Comparison of ENCODE assay signal across 8 mouse cellular contexts in the genomic region with DNA sequence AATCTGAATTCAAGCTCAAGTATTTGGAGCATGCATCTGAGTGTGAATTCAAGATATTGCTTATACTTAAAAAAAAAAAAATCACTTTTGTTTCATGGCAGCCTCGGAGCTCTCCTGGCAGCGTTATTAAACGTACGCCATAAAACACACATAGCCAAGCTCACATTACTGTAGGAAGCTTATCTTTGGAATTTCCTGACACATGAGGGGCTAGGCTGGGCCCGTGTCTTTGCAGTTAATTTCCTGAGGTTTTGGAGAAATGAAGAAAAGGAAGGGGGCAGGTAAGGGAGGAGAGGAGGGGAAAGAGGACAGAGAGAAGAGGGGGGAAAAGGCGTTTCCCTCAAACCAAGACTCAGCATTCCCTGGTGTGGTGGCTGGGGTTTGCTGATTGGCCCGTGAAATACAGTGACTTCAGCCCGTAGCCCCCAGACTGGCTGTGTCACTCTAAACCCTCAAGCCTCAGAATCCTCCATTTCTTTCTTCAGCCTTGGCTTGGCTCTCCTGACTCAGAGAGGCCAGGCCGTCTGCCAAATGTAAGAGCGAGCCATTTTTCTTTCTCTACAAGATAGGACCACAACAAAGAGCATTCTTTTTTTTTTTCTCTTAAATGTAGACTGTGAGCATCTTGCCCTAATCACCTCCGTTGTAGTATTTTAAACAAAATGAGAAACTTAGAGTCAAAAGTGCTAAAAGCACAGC. TPM values are rescaled to one million over a fixed set of nuclear protein-coding genes. Genes with fewer than 3 reads are reported as not detected.
DNase-seq lines count a peak whose midpoint lies in the region; ATAC-seq and TF ChIP-seq lines count a peak whose summit lies in the region.
"Had no signal": no experiment of that assay in that cellular context is flagged by ENCODE, and none has a peak within 500 bp of the region (broad histone marks: within the 10 kb centered on the region; RNA-seq: fewer than 3 reads in every experiment).

No protein-coding gene starts in this region.

- 43% methylated on average over 11 of the region's 11 CpGs for WGBS in liver, embryonic 11.5 days
- 41% methylated on average over 11 of the region's 11 CpGs for WGBS in liver, embryonic 12.5 days (ENCODE audit: insufficient replicate concordance)
- 40% methylated on average over 11 of the region's 11 CpGs for WGBS in forebrain, postnatal 0 days
- WGBS in kidney, postnatal 0 days: 24% methylated on average over 11 of the region's 11 CpGs
- 25% methylated on average over 11 of the region's 11 CpGs for WGBS in stomach, embryonic 14.5 days

- no peak overlapping the region for H3K9ac ChIP-seq in liver, embryonic 11.5 days (ENCODE audit: low read depth, low read length)
- H3K9ac ChIP-seq in liver, embryonic 12.5 days: no peak overlapping the region
- no peak overlapping the region for H3K9ac ChIP-seq in forebrain, postnatal 0 days
- H3K9ac ChIP-seq in kidney, postnatal 0 days (ENCODE audit: low read depth, low read length): no peak overlapping the region
- no peak overlapping the region for H3K9ac ChIP-seq in stomach, embryonic 14.5 days (replicated peaks; ENCODE audit: low read depth, low read length)

- peak overlapping the region; percentile 1; the same call in 1 of the 2 replicates for H3K4me2 ChIP-seq in liver, embryonic 11.5 days
- H3K4me2 ChIP-seq in liver, embryonic 12.5 days: no peak overlapping the region
- H3K4me2 ChIP-seq in forebrain, postnatal 0 days (ENCODE audit: low read depth): peak overlapping the region; percentile 15
- peak overlapping the region; percentile 29; the same call in 1 of the 2 replicates for H3K4me2 ChIP-seq in kidney, postnatal 0 days (ENCODE audit: low read length)
- 0 out of 2 replicates have a peak overlapping the region, but pooled peaks have one; percentile 21 for H3K4me2 ChIP-seq in stomach, embryonic 14.5 days (replicated peaks; ENCODE audit: low read depth, low read length)

- DNase-seq in liver, embryonic 11.5 days (ENCODE audit: low spot score): no peak
- peak; percentile 72 for DNase-seq in adrenal gland, postnatal 25 days
- DNase-seq in forebrain, postnatal 0 days: peak; percentile 67
- peak; percentile 76 for DNase-seq in kidney, postnatal 0 days (ENCODE audit: low spot score)
- DNase-seq in layer of hippocampus, postnatal 36 days: no peak

- ATAC-seq in liver, embryonic 11.5 days (replicated peaks; ENCODE audit: low FRiP score): no peak
- ATAC-seq in liver, embryonic 12.5 days: no peak
- ATAC-seq in forebrain, postnatal 0 days: peak; percentile 88
- no peak; the same call in 1 of the 2 replicates for ATAC-seq in kidney, postnatal 0 days (replicated peaks; ENCODE audit: low FRiP score, low read depth)
- ATAC-seq in stomach, embryonic 14.5 days (ENCODE audit: insufficient number of reproducible peaks, insufficient read depth, low FRiP score, low read depth): peak; percentile 60; the same call in 1 of the 2 replicates

- H3K36me3 ChIP-seq in liver, embryonic 11.5 days (ENCODE audit: control insufficient read depth, insufficient read depth, low read length): peaks cover 6% of the 10 kb centered on the region; the same call in 1 of the 2 replicates
- peaks cover 4% of the 10 kb centered on the region; the same call in 1 of the 2 replicates for H3K36me3 ChIP-seq in liver, embryonic 12.5 days
- H3K36me3 ChIP-seq in forebrain, postnatal 0 days (ENCODE audit: insufficient read depth): peaks cover 13% of the 10 kb centered on the region
- peaks cover 9% of the 10 kb centered on the region; the same call in 1 of the 2 replicates for H3K36me3 ChIP-seq in kidney, postnatal 0 days (ENCODE audit: insufficient read depth, low read length)
- H3K36me3 ChIP-seq in stomach, embryonic 14.5 days (ENCODE audit: control insufficient read depth, insufficient read depth, low read length): peaks cover 3% of the 10 kb centered on the region; the same call in 1 of the 2 replicates

- peaks cover 6% of the 10 kb centered on the region; the same call in 1 of the 2 replicates for H3K4me1 ChIP-seq in liver, embryonic 11.5 days (replicated peaks; ENCODE audit: control insufficient read depth, insufficient read depth, low read length)
- no peaks in the 10 kb centered on the region for H3K4me1 ChIP-seq in liver, embryonic 12.5 days
- H3K4me1 ChIP-seq in forebrain, postnatal 0 days (ENCODE audit: insufficient read depth): peaks cover 4% of the 10 kb centered on the region; the same call in 1 of the 2 replicates
- H3K4me1 ChIP-seq in kidney, postnatal 0 days (replicated peaks; ENCODE audit: insufficient read depth, low read length): 0 out of 2 replicates have a peak, but pooled peaks cover 4% of the 10 kb centered on the region
- peaks cover 11% of the 10 kb centered on the region; the same call in 1 of the 2 replicates for H3K4me1 ChIP-seq in stomach, embryonic 14.5 days (ENCODE audit: control insufficient read depth, insufficient read depth, low read length)

- no peaks in the 10 kb centered on the region for H3K27me3 ChIP-seq in liver, embryonic 11.5 days (replicated peaks; ENCODE audit: control insufficient read depth, insufficient read depth, low read length)
- no peaks in the 10 kb centered on the region for H3K27me3 ChIP-seq in liver, embryonic 12.5 days (replicated peaks)
- H3K27me3 ChIP-seq in forebrain, postnatal 0 days (ENCODE audit: insufficient read depth, low read length): no peaks in the 10 kb centered on the region
- H3K27me3 ChIP-seq in kidney, postnatal 0 days (ENCODE audit: insufficient read depth, low read length): no peaks in the 10 kb centered on the region
- H3K27me3 ChIP-seq in stomach, embryonic 14.5 days (ENCODE audit: control insufficient read depth, insufficient read depth, low read length): no peaks in the 10 kb centered on the region

- H3K4me3 ChIP-seq in liver, embryonic 11.5 days (ENCODE audit: low read depth, low read length): no peak overlapping the region
- H3K4me3 ChIP-seq in liver, embryonic 12.5 days: no peak overlapping the region
- H3K4me3 ChIP-seq in forebrain, postnatal 0 days (ENCODE audit: low read depth, low read length): no peak overlapping the region
- no peak overlapping the region for H3K4me3 ChIP-seq in kidney, postnatal 0 days (replicated peaks; ENCODE audit: low read depth, low read length)
- H3K4me3 ChIP-seq in stomach, embryonic 14.5 days (ENCODE audit: low read depth, low read length): no peak overlapping the region

- TF ChIP-seq CTCF in forebrain, postnatal 0 days (IDR thresholded peaks at IDR 0.05; ENCODE audit: low read depth): no peak
- no peak for TF ChIP-seq CTCF in kidney, postnatal 0 days (IDR thresholded peaks at IDR 0.05; ENCODE audit: low read depth)

- H3K27ac ChIP-seq in liver, embryonic 11.5 days (ENCODE audit: low read depth, low read length): peak overlapping the region; percentile 45
- H3K27ac ChIP-seq in liver, embryonic 12.5 days: no peak overlapping the region
- peak overlapping the region; percentile 80 for H3K27ac ChIP-seq in forebrain, postnatal 0 days (ENCODE audit: low read depth, low read length)
- H3K27ac ChIP-seq in kidney, postnatal 0 days: peak overlapping the region; percentile 78
- H3K27ac ChIP-seq in stomach, embryonic 14.5 days (ENCODE audit: low read length): peak overlapping the region; percentile 92
- H3K27ac ChIP-seq: macrophage had no signal

- no peaks in the 10 kb centered on the region for H3K9me3 ChIP-seq in liver, embryonic 11.5 days (ENCODE audit: control insufficient read depth, low read length)
- H3K9me3 ChIP-seq in liver, embryonic 12.5 days (replicated peaks): no peaks in the 10 kb centered on the region
- H3K9me3 ChIP-seq in forebrain, postnatal 0 days (ENCODE audit: low read length): 0 out of 2 replicates have a peak, but pooled peaks cover under 1% of the 10 kb centered on the region
- no peaks in the 10 kb centered on the region for H3K9me3 ChIP-seq in kidney, postnatal 0 days (replicated peaks; ENCODE audit: low read length)
- peaks cover under 1% of the 10 kb centered on the region; the same call in 1 of the 2 replicates for H3K9me3 ChIP-seq in stomach, embryonic 14.5 days (ENCODE audit: control insufficient read depth, low read depth, low read length)

RNA-seq across cellular contexts. Expression of gene Dennd2a, which starts 42.5 kb away (rescaled TPM):
- 12.4 and 12.6 TPM in 2 replicates for polyA plus RNA-seq in liver, embryonic 11.5 days (2014; fragmentation: Nextera tagmentation; extraction: Ambion mirVana)
- polyA plus RNA-seq in liver, embryonic 12.5 days (2016; fragmentation: Nextera tagmentation; extraction: Ambion mirVana): 4.6 and 5.0 TPM in 2 replicates
- 10.8 and 11.9 TPM in 2 replicates for total RNA-seq in adrenal gland, postnatal 25 days (2021)
- 11.2 and 13.7 TPM in 2 replicates for total RNA-seq in forebrain, postnatal 0 days (2014; rRNA removed)
- 5.4 and 8.2 TPM in 2 replicates for polyA plus RNA-seq in forebrain, postnatal 0 days (2015; fragmentation: Nextera tagmentation; extraction: Ambion mirVana)
- polyA plus RNA-seq in kidney, postnatal 0 days (2015; fragmentation: Nextera tagmentation; extraction: Ambion mirVana): 12.8 and 13.3 TPM in 2 replicates
- 22.2 and 23.6 TPM in 2 replicates for polyA plus RNA-seq in stomach, embryonic 14.5 days (2014; fragmentation: Nextera tagmentation; extraction: Ambion mirVana)
- total RNA-seq in layer of hippocampus, postnatal 36 days (2021): 10 to 100 TPM; 34.6 to 38.9 TPM

RNA-seq across cellular contexts. Expression of gene Adck2, which starts 58.5 kb away (rescaled TPM):
- polyA plus RNA-seq in liver, embryonic 11.5 days (2014; fragmentation: Nextera tagmentation; extraction: Ambion mirVana): 20.6 and 22.8 TPM in 2 replicates
- 11.9 and 13.1 TPM in 2 replicates for polyA plus RNA-seq in liver, embryonic 12.5 days (2016; fragmentation: Nextera tagmentation; extraction: Ambion mirVana)
- total RNA-seq in adrenal gland, postnatal 25 days (2021): 20.7 and 31.5 TPM in 2 replicates
- 17.6 and 21.9 TPM in 2 replicates for total RNA-seq in forebrain, postnatal 0 days (2014; rRNA removed)
- 34.5 and 40.3 TPM in 2 replicates for polyA plus RNA-seq in forebrain, postnatal 0 days (2015; fragmentation: Nextera tagmentation; extraction: Ambion mirVana)
- 25.8 and 33.1 TPM in 2 replicates for polyA plus RNA-seq in kidney, postnatal 0 days (2015; fragmentation: Nextera tagmentation; extraction: Ambion mirVana)
- polyA plus RNA-seq in stomach, embryonic 14.5 days (2014; fragmentation: Nextera tagmentation; extraction: Ambion mirVana): 28.1 and 29.5 TPM in 2 replicates
- total RNA-seq in layer of hippocampus, postnatal 36 days (2021): 10 to 100 TPM; 29.7 to 33.1 TPM

Comparison
In these comparisons a context has a peak if more than half of its experiments do, and no peak if none do; other contexts are left out.
1. ATAC-seq: peak in forebrain, postnatal 0 days (single experiment) and stomach, embryonic 14.5 days (single experiment); none in liver, embryonic 11.5 days (single experiment), liver, embryonic 12.5 days (single experiment) and kidney, postnatal 0 days (single experiment).
2. DNase-seq: peak in adrenal gland, postnatal 25 days (single experiment), forebrain, postnatal 0 days (single experiment) and kidney, postnatal 0 days (single experiment); none in liver, embryonic 11.5 days (single experiment) and layer of hippocampus, postnatal 36 days (0 of 2).